Mouse (Mus musculus) liver, adult (tissue): ENCODE measurements around the gene Usp29.

Experiments
- GATA4 ChIP-seq: IDR thresholded peaks from 2 replicates; pipeline ENCODE4 v1.6.1; 2014; ENCODE audit warnings: mild to moderate bottlenecking, low read length; ENCODE audit not compliant: insufficient replicate concordance

The Usp29 gene

DNA sequence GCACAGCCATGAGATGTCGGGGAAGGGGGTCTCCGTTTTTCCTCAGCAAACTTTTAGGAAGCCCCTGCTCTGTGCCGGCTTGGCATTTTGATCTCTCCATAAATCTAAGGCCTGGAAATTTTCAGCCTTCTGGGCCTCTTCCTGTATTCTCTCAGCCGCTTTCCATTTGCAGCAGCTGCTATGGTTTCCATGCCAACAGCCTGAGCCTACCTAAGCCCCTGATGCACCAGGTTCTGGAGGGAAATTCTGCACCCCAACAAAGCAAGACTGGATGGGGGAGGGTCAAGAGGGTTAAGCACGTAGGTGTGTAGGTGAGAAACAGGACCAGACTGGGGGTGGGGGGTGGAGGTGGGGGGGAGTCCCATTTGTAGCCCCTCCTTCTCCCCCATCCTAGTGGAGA lies 105.0 kb downstream of the Usp29 start:
- TF ChIP-seq GATA4 = no peak

DNA sequence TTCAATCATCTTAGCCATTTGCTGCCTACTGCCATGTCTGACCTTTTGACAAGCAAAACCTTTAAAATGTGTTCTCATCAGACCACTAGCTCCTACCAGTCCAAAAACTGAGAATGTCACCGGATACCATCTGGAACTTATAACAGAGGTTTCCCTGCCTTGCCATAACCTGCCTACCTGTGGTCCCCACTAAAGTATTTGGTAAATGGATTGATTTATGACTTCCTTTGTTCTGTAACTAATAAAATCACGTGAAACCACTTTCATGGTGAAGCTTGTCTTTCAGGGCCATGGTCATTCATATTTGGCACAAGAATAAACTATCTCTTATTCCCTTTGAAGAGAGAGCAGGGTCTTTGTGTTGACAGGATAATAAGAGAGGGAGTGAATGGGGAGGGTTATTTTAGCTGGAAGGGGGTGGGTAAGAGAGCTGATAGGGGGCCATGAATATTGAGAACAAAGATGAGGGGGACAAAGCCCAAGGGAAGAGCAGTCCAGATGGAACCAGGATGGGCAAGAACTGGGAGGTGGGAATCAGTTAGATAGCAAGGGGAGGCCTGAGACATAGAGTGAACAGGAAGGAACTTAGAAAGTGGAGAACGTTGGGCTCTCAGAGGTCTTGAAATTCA lies 107.0 kb downstream of the Usp29 start:
- TF ChIP-seq GATA4 = no peak

DNA sequence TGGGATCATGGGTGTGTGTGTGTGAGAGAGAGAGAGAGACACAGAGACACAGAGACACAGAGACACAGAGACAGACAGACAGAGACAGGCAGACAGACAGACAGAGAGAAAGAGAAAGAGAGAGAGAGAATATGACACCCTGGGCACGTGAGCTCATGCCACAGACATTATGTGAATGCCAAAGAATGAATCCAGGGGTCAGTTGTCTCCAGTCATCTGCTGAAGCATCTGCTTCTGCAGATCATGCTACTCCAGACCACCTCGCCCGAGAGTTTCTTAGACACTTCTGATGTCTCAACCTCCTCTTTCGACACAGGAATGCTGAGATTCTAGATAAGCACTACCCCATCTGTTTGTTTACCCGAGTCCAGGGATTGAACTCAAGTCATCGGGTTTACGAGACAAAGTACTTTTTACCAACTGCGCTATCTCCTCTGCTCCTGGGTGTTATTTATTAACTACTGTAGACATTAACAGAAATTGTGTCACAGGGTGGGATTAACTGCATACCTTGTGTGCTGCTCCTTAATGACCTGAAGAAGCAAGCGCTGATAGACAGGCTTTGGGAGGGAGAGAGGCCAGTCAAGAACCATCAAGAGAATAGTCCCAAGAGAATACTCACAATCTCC lies 107.7 kb downstream of the Usp29 start:
- TF ChIP-seq GATA4 = peak; percentile 8; the same call in 1 of the 2 replicates

DNA sequence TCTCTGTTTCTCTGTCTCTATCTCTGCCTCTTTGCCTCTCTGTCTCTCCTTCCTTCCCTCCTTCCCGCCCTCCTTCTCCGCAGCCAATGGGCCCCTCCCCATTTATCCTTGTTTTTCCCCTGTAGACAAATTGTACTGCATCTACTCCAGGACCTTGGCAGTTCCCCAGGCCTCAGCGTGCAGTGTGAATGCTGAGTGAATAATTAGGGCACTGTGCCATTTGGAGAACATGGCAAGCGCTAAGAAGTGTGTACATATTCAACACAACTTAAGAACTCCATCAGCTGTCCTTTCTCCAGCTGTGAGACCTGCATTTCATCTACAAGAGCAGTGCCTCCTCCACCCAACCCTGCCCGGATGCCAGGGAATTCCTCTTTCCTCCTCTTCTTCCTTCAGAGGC lies 110.5 kb downstream of the Usp29 start:
- TF ChIP-seq GATA4 = no peak

DNA sequence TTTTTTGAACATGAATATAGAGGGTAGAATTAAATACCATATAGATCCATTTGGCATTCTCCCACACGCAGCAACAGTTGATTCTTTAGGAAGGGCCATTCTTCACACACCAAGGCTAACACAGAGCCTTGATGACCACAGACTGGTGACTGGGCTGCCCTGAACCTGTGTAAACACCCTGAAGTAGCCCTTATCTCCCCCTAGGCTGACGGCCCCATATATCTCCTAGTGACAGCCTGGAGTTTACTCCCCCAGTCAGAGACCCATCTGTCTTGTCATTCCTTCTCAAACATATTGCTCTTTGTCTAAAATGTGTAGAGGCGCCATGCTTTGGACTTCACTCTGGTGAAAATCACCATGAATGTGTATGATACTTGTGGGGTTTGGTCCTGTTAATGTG lies 119.1 kb downstream of the Usp29 start:
- TF ChIP-seq GATA4 = no peak

DNA sequence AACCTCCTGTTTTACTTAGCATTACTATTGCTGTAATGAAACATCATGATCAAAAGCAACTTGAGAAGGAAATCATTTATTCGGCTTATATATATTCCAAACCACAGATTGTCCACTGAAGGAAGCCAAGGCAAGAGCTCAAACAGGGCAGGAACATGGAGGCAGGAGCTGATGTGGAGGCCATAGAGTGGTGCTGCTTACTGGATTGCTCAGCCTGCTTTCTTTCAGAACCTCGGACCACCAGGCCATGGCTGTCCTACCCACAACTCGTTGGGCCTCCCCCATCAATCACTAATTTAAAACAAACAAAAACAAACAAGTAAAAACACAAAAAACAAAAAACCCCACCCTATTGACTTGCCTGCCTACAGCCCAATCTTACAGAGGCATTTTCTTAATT lies 119.9 kb downstream of the Usp29 start:
- no peak for TF ChIP-seq GATA4

DNA sequence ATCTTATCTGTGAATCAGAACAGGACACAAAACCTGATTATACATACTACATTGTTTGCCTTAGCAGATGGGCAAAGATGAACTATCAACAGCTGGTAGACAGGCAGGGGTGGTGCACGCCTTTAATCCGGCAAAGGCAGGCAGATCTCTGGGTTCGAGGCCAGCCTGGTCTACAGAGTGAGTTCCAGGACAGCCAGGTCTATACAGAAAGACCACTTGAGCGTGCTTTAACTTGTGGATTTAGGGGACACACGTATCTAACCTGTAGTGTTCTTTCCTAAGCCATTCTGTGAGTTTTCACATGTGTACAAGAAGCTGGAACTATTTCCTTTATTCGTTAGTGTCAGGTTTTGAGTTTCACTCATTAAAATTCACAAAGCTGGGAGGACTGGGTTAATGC lies 120.9 kb downstream of the Usp29 start:
- no peak for TF ChIP-seq GATA4

DNA sequence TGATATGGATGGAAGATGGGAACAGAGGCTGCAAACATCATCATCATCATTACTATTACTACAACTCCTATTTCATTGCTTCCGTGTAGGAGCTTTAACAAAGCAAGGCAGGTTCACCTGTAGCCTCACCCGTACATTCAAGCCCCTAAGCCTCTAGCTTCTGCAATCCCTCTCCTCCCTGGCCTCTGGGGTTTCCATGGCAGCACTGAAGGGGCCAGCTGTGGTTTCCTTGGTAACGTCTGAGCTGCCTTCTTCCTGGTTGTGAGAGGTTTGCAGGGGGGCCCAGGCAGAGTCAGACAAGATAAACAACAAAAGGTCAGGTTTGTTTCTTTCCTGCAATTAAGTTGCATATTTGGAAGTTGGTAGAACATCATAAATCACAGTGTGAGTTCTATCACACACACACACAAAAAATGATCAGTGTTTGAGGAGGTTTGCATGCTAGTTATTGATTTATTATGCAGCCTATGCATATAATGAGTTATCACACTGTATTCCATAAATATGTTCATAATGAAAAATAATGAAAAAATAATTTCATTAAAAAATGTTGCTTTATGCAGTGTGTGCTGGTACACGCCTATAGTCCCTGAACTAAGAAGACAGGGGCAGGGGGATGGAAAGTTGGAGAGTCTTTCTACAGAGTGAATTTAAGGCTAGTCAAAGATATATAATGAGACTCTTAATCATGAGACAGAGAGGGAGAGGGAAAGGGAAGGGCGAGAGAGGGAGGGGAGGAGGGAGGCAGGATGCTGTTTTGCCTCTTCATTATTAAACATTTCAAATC lies 121.5 kb downstream of the Usp29 start:
- no peak for TF ChIP-seq GATA4

DNA sequence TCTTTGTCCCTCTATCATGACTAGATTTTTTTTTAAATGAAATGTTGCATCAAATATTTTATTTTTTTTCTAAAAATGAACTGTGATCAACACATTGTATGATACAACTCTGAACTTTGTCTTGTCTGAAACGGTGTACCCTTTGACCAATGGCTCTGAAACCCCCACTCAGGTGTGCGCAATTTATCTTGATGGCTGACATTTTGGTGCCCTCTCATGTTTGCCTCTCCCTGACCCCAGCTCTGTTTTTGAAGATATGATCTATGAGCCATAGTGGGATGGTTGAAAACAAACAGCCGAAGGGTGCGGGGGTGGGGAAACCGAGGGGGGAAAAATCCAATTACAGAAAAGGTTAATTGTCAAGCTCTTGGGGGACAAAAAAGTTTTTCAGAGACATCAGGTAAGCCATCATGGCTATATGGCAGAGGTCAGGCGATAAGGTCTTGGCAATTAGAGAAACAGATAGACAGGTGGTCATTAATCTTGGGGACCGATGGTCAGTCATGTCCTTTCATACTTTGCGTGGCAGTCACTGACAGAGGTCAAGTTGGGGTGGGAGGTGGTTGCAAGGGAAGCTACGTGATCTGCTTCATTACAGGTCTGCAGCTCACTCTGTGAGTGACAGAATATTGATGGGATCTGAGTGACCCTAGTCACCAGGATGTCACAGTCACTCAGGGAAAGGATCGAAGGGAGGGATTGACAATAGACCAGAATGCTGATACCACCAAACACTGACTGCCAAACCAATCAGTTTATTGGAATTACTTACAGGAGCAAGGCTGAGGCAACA lies 125.4 kb downstream of the Usp29 start:
- no peak for TF ChIP-seq GATA4

DNA sequence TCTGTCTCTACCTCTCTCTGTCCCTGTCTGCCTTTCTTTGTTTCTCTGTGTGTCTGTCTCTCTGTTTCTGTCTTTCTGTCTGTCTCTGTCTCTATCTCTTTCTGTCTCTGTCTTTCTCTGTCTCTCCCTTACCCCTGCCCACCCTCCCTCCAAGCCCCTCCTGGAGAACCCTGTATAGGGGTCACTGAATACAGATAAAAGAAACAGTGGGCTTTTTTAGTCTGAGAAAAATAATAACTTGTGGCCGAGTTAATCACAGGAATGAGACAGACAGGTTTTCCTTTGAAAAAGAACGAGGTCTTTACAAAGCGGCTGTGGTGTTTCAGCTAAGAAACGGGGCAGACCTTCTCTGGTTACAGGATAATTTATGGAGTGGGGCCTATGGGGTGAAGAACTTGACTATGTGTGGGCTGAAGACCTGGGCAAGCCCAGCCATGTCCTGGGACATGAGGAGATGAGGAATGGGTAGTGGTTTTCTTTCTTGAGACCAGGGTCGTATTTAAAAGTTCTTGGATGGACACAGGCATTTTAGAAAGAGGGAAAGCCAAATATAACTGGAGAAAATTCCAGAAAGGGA lies 128.4 kb downstream of the Usp29 start:
- no peak for TF ChIP-seq GATA4

DNA sequence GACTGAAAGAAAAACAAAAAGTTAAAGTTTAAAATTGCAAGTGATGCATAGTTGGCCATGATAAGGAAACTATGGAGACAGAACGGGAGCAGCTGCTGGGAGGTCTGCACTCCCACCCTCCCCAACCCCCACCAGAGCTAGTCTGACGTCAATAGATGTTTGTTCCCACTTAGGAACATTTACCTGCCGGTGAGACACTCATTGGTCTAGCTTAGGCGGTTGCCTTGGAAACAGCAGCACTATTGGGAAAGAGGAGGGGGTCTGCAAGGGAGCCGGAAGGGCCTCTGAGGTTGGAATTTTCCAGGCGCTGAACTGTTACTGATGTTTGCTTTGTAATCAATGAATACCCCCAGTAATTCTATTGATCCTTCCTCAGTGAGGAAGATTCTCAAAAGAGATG lies 130.3 kb downstream of the Usp29 start:
- no peak for TF ChIP-seq GATA4

DNA sequence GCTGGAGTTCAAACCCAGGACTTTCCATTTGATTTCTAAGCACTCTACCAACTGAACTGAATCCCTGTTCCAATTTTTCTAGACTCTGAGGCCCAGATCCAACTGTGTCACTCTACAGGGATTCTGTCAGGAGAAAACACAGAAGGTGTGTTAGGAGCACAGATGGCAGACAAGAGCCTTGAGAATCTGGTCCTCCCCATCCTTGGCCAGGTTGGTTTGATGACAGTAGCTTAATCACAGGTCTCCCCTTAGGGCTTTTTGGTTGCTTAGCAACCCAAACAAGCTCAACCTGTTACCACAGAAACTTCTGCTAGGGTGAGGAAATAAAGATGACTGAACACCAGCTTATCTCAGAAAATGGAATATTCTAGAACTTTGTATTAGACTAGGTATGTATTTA lies 136.0 kb downstream of the Usp29 start:
- no peak for TF ChIP-seq GATA4

DNA sequence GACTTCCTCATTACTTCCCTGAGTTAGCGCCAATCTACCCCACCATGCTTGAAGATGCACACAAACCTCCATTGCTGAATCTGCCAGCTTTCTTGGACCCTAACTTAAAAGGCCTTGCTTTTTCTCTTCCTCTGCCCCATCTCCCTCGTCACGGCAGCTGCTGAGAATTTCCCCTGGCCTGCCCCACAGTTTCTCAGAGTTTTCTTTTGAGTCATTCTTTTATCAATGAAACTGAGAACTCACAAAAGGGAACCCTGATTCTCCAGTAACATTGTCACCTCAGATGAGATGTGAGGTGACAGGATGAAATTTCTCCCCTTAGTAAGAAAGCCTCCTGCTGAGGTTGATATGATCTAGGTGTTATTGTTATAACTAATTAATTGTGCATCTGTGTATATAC lies 138.5 kb downstream of the Usp29 start:
- no peak for TF ChIP-seq GATA4

DNA sequence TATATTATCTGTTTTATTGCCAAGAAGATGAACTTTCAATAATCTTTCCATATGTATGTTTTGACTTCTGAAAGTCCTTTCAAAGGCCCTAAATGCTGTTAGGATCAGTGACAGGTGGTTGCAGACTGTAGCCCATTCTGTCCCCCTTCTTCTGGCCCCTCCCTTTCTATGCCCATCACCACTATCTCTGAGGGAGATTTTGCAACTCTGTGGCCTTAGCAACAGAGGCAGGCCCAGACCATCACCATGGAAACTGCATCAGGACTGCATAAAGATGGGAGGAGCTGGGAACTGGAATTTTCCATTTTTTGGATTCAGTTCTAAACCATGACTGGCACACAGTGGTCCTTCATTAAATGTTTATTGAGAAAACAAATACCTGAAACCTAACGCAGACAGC lies 139.2 kb downstream of the Usp29 start:
- no peak for TF ChIP-seq GATA4

DNA sequence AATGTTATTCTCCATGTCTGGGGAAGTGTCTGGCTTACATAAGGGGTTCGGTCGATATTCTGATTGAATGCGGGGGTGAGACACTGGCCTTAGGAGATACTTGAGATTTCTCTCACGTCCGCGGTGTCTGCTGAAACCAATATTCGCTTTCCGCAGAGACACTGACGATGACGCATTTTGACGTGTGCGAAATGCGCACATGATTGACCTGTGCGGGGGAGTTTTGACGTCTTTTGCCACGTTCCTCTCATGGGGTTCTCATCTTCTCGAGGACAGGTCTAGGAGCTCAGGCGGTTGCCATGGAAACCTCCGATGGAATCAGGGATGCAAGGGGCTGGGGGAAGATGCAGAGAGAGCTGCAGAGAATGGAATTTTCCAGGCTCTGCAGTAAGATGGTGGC lies 144.1 kb downstream of the Usp29 start:
- TF ChIP-seq GATA4 = no peak
